Mouse (Mus musculus): ENCODE measurements around the gene Mrrf.

GRCm38 (mm10) chr2:36172136-36172535 lies 35.9 kb downstream of the Mrrf start:
- TF ChIP-seq GATA1 (IDR thresholded peaks at IDR 0.05; ENCODE audit: low read length) (no peak), TAL1 (IDR thresholded peaks at IDR 0.05; ENCODE audit: low read length) (no peak)
